Mouse (Mus musculus) stomach, postnatal 0 days (tissue): ENCODE results near the gene Gskip.

Experiments used
- CTCF ChIP-seq: IDR thresholded peaks from 2 replicates; pipeline ENCODE4 v1.5.1; 2016; ENCODE audit warnings: antibody characterized with exemption, low read depth, mild to moderate bottlenecking, moderate library complexity
- EP300 ChIP-seq: optimal IDR thresholded peaks from 2 replicates; pipeline ENCODE3; 2016; ENCODE audit warnings: antibody characterized with exemption

- no peak for TF ChIP-seq CTCF
- TF ChIP-seq EP300: no peak
Measured at GRCm38 (mm10) chr12:105705799-105706487, 21.3 kb downstream of the Gskip start, which contains the start of gene Ak7.
